16 mouse cellular contexts compared by ENCODE assay signal in genomic region chr1:131816886-131817285, GRCm38 (mm10). TPM values are rescaled to one million over a fixed set of nuclear protein-coding genes. Genes with fewer than 3 reads are reported as not detected.
"Had no signal": no experiment of that assay in that cellular context is flagged by ENCODE, and none has a peak within 500 bp of the region (broad histone marks: within the 10 kb centered on the region; RNA-seq: fewer than 3 reads in every experiment).

No protein-coding gene starts in this region.

- H3K27me3 ChIP-seq: midbrain, embryonic 12.5 days; neural tube, embryonic 12.5 days; stomach, embryonic 15.5 days had no signal

- H3K4me2 ChIP-seq: lung, embryonic 14.5 days; midbrain, embryonic 12.5 days; neural tube, embryonic 12.5 days; stomach, embryonic 15.5 days had no signal

- H3K27ac ChIP-seq: midbrain, embryonic 10.5 days; midbrain, embryonic 12.5 days; neural tube, embryonic 12.5 days; stomach, embryonic 15.5 days; stomach, postnatal 0 days had no signal

- H3K4me1 ChIP-seq: midbrain, embryonic 10.5 days; midbrain, embryonic 12.5 days; neural tube, embryonic 12.5 days; stomach, embryonic 15.5 days had no signal

- DNase-seq: lung, embryonic 14.5 days; lung, postnatal 10 days; lung, postnatal 4 days; midbrain, embryonic 14.5 days; right cerebral cortex, postnatal 14 days; thymus, adult 2 months; thymus, postnatal 25 days; thymus, postnatal 4 days had no signal

- H3K9ac ChIP-seq: lung, embryonic 14.5 days; midbrain, embryonic 12.5 days; neural tube, embryonic 12.5 days; stomach, embryonic 15.5 days had no signal

- H3K9me3 ChIP-seq: midbrain, embryonic 10.5 days; midbrain, embryonic 12.5 days; stomach, embryonic 15.5 days had no signal

- ATAC-seq: midbrain, embryonic 16.5 days had no signal

- H3K36me3 ChIP-seq: midbrain, embryonic 10.5 days; midbrain, embryonic 12.5 days; neural tube, embryonic 12.5 days; stomach, embryonic 15.5 days had no signal

- H3K4me3 ChIP-seq: midbrain, embryonic 10.5 days; midbrain, embryonic 12.5 days; neural tube, embryonic 12.5 days; stomach, embryonic 15.5 days had no signal

RNA-seq across cellular contexts. Expression of gene Pm20d1, which starts 19.7 kb away (rescaled TPM):
- total RNA-seq: megakaryocyte-erythroid progenitor cell, adult 5-6 weeks; neutrophil, adult 5-6 weeks had no signal
